Mouse (Mus musculus): ENCODE results near the gene Aatf. TPM values are rescaled to one million over a fixed set of nuclear protein-coding genes. Genes with fewer than 3 reads are reported as not detected.
A peak's percentile ranks its signal among the peaks of the same experiment; 100 is the strongest.

The Aatf gene
- 57.3 and 59.1 TPM in 2 replicates for polyA plus RNA-seq (2011; ENCODE audit: insufficient read depth, insufficient read length, low read depth, missing spikeins)

- TF ChIP-seq EP300 (IDR thresholded peaks at IDR 0.05; ENCODE audit: insufficient read depth, low read depth, low read length): no peak
- no peak for TF ChIP-seq POLR2A (IDR thresholded peaks at IDR 0.05; ENCODE audit: insufficient read depth, low read length)
- no peak for TF ChIP-seq CTCF (IDR thresholded peaks at IDR 0.05; ENCODE audit: low read depth, low read length)
- Histone ChIP-seq H3K9me3 (replicated peaks; ENCODE audit: control insufficient read depth, insufficient read depth, low read length, poor library complexity, severe bottlenecking) (no peaks in the 10 kb centered on the region), H3K4me3 (ENCODE audit: low read depth, low read length) (peak within 1 kb of the TSS; percentile 86)
These were observed at the start of gene Aatf for GRCm38 (mm10) chr11:84513171-84514116. Aatf (minus strand) TSS chr11:84513522.

GRCm38 (mm10) chr11:84562758-84563347 is 49.5 kb upstream of the Aatf start:
- Histone ChIP-seq H3K27me3 (ENCODE audit: control insufficient read depth, insufficient read depth, low read length, poor library complexity, severe bottlenecking) (no peaks in the 10 kb centered on the region), H3K27ac (ENCODE audit: insufficient read depth, low read length) (no peak overlapping the region), H3K9me3 (replicated peaks; ENCODE audit: control insufficient read depth, insufficient read depth, low read length, poor library complexity, severe bottlenecking) (no peaks in the 10 kb centered on the region), H3K36me3 (ENCODE audit: control insufficient read depth, insufficient read depth, low read length, poor library complexity, severe bottlenecking) (no peaks in the 10 kb centered on the region), H3K4me1 (ENCODE audit: control insufficient read depth, insufficient read depth, low read length) (no peaks in the 10 kb centered on the region), H3K9ac (ENCODE audit: low read depth, poor library complexity, severe bottlenecking) (peak overlapping the region; percentile 28; the same call in 1 of the 2 replicates), H3K4me3 (ENCODE audit: low read depth, low read length) (peak overlapping the region; percentile 21)
- no peak for TF ChIP-seq EP300 (IDR thresholded peaks at IDR 0.05; ENCODE audit: insufficient read depth, low read depth, low read length)
- no peak for TF ChIP-seq CTCF (IDR thresholded peaks at IDR 0.05; ENCODE audit: low read depth, low read length)
- TF ChIP-seq POLR2A (IDR thresholded peaks at IDR 0.05; ENCODE audit: insufficient read depth, low read length): no peak

More at GRCm38 (mm10) chr11:84513171-84514116, at the start of gene Aatf:
- H3K27me3 ChIP-seq (ENCODE audit: control insufficient read depth, insufficient read depth, low read length, poor library complexity, severe bottlenecking): peaks cover 16% of the 10 kb centered on the region
- H3K27ac ChIP-seq (ENCODE audit: insufficient read depth, low read length): no peak within 1 kb of the TSS
- peaks cover 25% of the 10 kb centered on the region for H3K36me3 ChIP-seq (ENCODE audit: control insufficient read depth, insufficient read depth, low read length, poor library complexity, severe bottlenecking)
- no peaks in the 10 kb centered on the region for H3K4me1 ChIP-seq (ENCODE audit: control insufficient read depth, insufficient read depth, low read length)
- H3K9ac ChIP-seq (ENCODE audit: low read depth, poor library complexity, severe bottlenecking): peak within 1 kb of the TSS; percentile 72

- no peaks in the 10 kb centered on the region for H3K27me3 ChIP-seq (ENCODE audit: control insufficient read depth, insufficient read depth, low read length, poor library complexity, severe bottlenecking)
- no peaks in the 10 kb centered on the region for H3K9me3 ChIP-seq (replicated peaks; ENCODE audit: control insufficient read depth, insufficient read depth, low read length, poor library complexity, severe bottlenecking)
- H3K4me1 ChIP-seq (ENCODE audit: control insufficient read depth, insufficient read depth, low read length): no peaks in the 10 kb centered on the region
- no peak overlapping the region for H3K9ac ChIP-seq (ENCODE audit: low read depth, poor library complexity, severe bottlenecking)
- H3K36me3 ChIP-seq (ENCODE audit: control insufficient read depth, insufficient read depth, low read length, poor library complexity, severe bottlenecking): no peaks in the 10 kb centered on the region
- H3K4me3 ChIP-seq (ENCODE audit: low read depth, low read length): no peak overlapping the region
- H3K27ac ChIP-seq (ENCODE audit: insufficient read depth, low read length): no peak overlapping the region
- TF ChIP-seq POLR2A (IDR thresholded peaks at IDR 0.05; ENCODE audit: insufficient read depth, low read length) (no peak), CTCF (IDR thresholded peaks at IDR 0.05; ENCODE audit: low read depth, low read length) (no peak), EP300 (IDR thresholded peaks at IDR 0.05; ENCODE audit: insufficient read depth, low read depth, low read length) (no peak)
These were observed 48.2 kb upstream of the Aatf start for GRCm38 (mm10) chr11:84561546-84561945.

- Histone ChIP-seq H3K27me3 (ENCODE audit: control insufficient read depth, insufficient read depth, low read length, poor library complexity, severe bottlenecking) (no peaks in the 10 kb centered on the region), H3K9me3 (replicated peaks; ENCODE audit: control insufficient read depth, insufficient read depth, low read length, poor library complexity, severe bottlenecking) (no peaks in the 10 kb centered on the region), H3K27ac (ENCODE audit: insufficient read depth, low read length) (no peak overlapping the region), H3K4me3 (ENCODE audit: low read depth, low read length) (no peak overlapping the region), H3K9ac (ENCODE audit: low read depth, poor library complexity, severe bottlenecking) (no peak overlapping the region), H3K36me3 (ENCODE audit: control insufficient read depth, insufficient read depth, low read length, poor library complexity, severe bottlenecking) (no peaks in the 10 kb centered on the region), H3K4me1 (ENCODE audit: control insufficient read depth, insufficient read depth, low read length) (no peaks in the 10 kb centered on the region)
- TF ChIP-seq POLR2A (IDR thresholded peaks at IDR 0.05; ENCODE audit: insufficient read depth, low read length) (no peak), EP300 (IDR thresholded peaks at IDR 0.05; ENCODE audit: insufficient read depth, low read depth, low read length) (no peak), CTCF (IDR thresholded peaks at IDR 0.05; ENCODE audit: low read depth, low read length) (no peak)
These were observed 40.6 kb upstream of the Aatf start for GRCm38 (mm10) chr11:84553821-84554450.

GRCm38 (mm10) chr11:84551296-84551695 is 38.0 kb upstream of the Aatf start:
- Histone ChIP-seq H3K27me3 (ENCODE audit: control insufficient read depth, insufficient read depth, low read length, poor library complexity, severe bottlenecking) (no peaks in the 10 kb centered on the region), H3K36me3 (ENCODE audit: control insufficient read depth, insufficient read depth, low read length, poor library complexity, severe bottlenecking) (no peaks in the 10 kb centered on the region), H3K27ac (ENCODE audit: insufficient read depth, low read length) (no peak overlapping the region), H3K9me3 (replicated peaks; ENCODE audit: control insufficient read depth, insufficient read depth, low read length, poor library complexity, severe bottlenecking) (no peaks in the 10 kb centered on the region), H3K9ac (ENCODE audit: low read depth, poor library complexity, severe bottlenecking) (no peak overlapping the region), H3K4me3 (ENCODE audit: low read depth, low read length) (no peak overlapping the region), H3K4me1 (ENCODE audit: control insufficient read depth, insufficient read depth, low read length) (no peaks in the 10 kb centered on the region)
- TF ChIP-seq EP300 (IDR thresholded peaks at IDR 0.05; ENCODE audit: insufficient read depth, low read depth, low read length) (no peak), CTCF (IDR thresholded peaks at IDR 0.05; ENCODE audit: low read depth, low read length) (no peak), POLR2A (IDR thresholded peaks at IDR 0.05; ENCODE audit: insufficient read depth, low read length) (no peak)

Data from ES-Bruce4 (cell line).